Mouse (Mus musculus): ENCODE measurements around the gene Spata5.

The Spata5 gene

GRCm38 (mm10) chr3:37614878-37615650, 195.4 kb downstream of the Spata5 start:
- in situ Hi-C loops (cut with MboI, MseI): no loop called here

DNA sequence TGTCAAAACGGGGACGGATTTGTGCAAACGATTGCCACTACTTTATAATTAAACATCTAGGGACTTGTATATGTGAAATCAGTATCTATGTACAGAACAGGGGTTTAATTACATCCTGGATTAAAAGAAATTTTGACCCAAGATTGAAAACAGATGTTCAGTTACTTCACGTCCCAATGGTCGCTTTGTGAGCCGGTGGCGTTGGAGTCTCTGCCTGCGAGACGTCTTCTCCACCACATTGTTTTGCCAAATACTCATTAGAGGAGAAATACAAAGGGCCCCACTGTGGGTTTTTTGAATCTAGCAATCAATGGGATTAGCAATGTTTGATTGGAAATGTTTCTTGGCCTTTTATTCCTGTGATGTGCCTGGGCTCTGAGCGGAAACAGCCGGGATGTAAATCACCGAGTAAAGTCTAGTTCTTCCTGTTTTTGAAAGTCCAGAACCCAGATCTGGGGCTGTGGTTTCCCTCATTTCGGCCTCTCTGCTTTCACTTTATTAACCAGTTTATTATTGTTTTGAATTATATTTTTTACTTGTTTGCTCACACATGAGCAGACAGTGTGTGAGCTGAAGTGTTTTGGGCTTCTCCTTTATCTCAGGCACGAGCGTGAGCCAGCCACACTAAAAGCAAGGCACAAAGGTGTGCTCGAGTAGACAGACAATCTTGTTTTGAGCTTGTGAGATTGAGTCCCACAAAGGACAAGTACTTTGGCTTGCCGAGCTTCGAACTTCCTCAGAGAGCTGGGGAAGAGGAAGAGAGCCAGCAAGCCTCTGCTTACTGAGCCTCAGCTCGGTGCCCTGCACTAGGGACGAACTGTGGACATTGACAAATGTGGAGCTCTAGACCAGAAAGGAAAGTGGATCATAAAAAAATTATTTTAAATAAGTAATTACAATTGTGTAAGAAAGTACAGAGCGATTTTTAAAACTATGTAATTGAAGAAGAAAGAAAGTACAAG, 197.2 kb downstream of the Spata5 start:
- in situ Hi-C loops (cut with MboI, MseI): no loop called here
